Mouse (Mus musculus): ENCODE measurements around the gene Grid2. TPM values are rescaled to one million over a fixed set of nuclear protein-coding genes. Genes with fewer than 3 reads are reported as not detected.

Grid2 gene
- total and polyA plus RNA-seq, 3 experiments = not detected

GRCm38 (mm10) chr6:63733740-63734139 is 478.1 kb downstream of the Grid2 start:
- TF ChIP-seq RCOR1 (IDR thresholded peaks at IDR 0.05; ENCODE audit: low read depth, low read length) = no peak
- no peak for TF ChIP-seq POLR2A (IDR thresholded peaks at IDR 0.05; ENCODE audit: control insufficient read depth in 1 of 2, insufficient read depth in 1 of 2, low read depth in 1 of 2, low read length in 2 of 2, poor library complexity in 1 of 2)
- TF ChIP-seq ZKSCAN1 (IDR thresholded peaks at IDR 0.05; ENCODE audit: low read depth, low read length) = no peak
- no peak for TF ChIP-seq ETS1 (IDR thresholded peaks at IDR 0.05; ENCODE audit: low read depth, low read length)
- TF ChIP-seq BHLHE40 (IDR thresholded peaks at IDR 0.05; ENCODE audit: borderline replicate concordance, low read depth, low read length) = no peak
- no peak for TF ChIP-seq ELF1 (IDR thresholded peaks at IDR 0.05; ENCODE audit: low read depth, low read length)
- TF ChIP-seq HCFC1 (IDR thresholded peaks at IDR 0.05; ENCODE audit: low read depth, low read length) = no peak
- TF ChIP-seq E2F4 (IDR thresholded peaks at IDR 0.05; ENCODE audit: borderline replicate concordance, low read depth, low read length) = no peak
- no peak for TF ChIP-seq TCF12 (IDR thresholded peaks at IDR 0.05; ENCODE audit: low read depth, low read length)
- no peak for DNase-seq (ENCODE audit: low read depth, low spot score)
- no peaks in the 10 kb centered on the region for H3K36me3 ChIP-seq (ENCODE audit: control insufficient read depth in 1 of 2, insufficient read depth in 2 of 2, low read length in 2 of 2)
- H3K79me2 ChIP-seq (ENCODE audit: control insufficient read depth, insufficient read depth, low read length, poor library complexity) = no peaks in the 10 kb centered on the region
- no peak overlapping the region for H3K9ac ChIP-seq (ENCODE audit: control insufficient read depth, low read depth, low read length, poor library complexity, severe bottlenecking)
- H3K27ac ChIP-seq (ENCODE audit: control insufficient read depth, low read depth, low read length) = no peak overlapping the region
- no peak overlapping the region for H3K4me3 ChIP-seq (ENCODE audit: control insufficient read depth in 1 of 2, insufficient read depth in 1 of 2, low read depth in 2 of 2, low read length in 2 of 2)
- H3K9me3 ChIP-seq (replicated peaks; ENCODE audit: insufficient read depth, low read length) = no peaks in the 10 kb centered on the region
- no peaks in the 10 kb centered on the region for H3K4me1 ChIP-seq (ENCODE audit: control insufficient read depth in 1 of 2, insufficient read depth in 2 of 2, low read length in 2 of 2)
- no peaks in the 10 kb centered on the region for H3K27me3 ChIP-seq (ENCODE audit: control insufficient read depth in 1 of 2, insufficient read depth in 2 of 2, low read length in 2 of 2)

DNA sequence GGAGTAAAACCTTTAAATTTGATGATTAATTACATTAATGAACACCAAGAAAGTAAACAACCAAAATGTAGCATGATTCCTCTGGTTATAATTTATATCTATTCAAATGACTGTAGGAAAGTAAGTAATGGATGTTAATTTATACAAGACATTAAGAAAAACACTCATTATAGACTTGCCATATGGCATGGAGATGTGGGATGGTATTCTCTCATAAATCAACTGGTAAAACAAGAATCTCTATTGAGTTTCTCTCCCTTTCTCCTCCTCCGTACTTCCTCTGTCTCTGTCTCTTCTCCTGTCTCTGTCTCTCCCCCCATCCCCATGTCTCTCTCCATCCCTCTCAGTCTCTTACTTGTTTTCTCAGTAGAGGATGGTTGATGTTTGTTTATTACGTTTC is 506.9 kb downstream of the Grid2 start:
- no peaks in the 10 kb centered on the region for H3K79me2 ChIP-seq (ENCODE audit: control insufficient read depth, insufficient read depth, low read length, poor library complexity)
- no peak overlapping the region for H3K27ac ChIP-seq (ENCODE audit: control insufficient read depth, low read depth, low read length)
- no peaks in the 10 kb centered on the region for H3K36me3 ChIP-seq (ENCODE audit: control insufficient read depth in 1 of 2, insufficient read depth in 2 of 2, low read length in 2 of 2)
- H3K4me3 ChIP-seq (ENCODE audit: control insufficient read depth in 1 of 2, insufficient read depth in 1 of 2, low read depth in 2 of 2, low read length in 2 of 2) = no peak overlapping the region
- DNase-seq (ENCODE audit: low read depth, low spot score) = no peak
- H3K9ac ChIP-seq (ENCODE audit: control insufficient read depth, low read depth, low read length, poor library complexity, severe bottlenecking) = no peak overlapping the region
- H3K27me3 ChIP-seq (ENCODE audit: control insufficient read depth in 1 of 2, insufficient read depth in 2 of 2, low read length in 2 of 2) = no peaks in the 10 kb centered on the region
- H3K4me1 ChIP-seq (ENCODE audit: control insufficient read depth in 1 of 2, insufficient read depth in 2 of 2, low read length in 2 of 2) = no peaks in the 10 kb centered on the region
- TF ChIP-seq ZC3H11A (IDR thresholded peaks at IDR 0.05; ENCODE audit: low read depth, low read length) (no peak), CHD2 (IDR thresholded peaks at IDR 0.05; ENCODE audit: low read length) (no peak)
- no peaks in the 10 kb centered on the region for H3K9me3 ChIP-seq (replicated peaks; ENCODE audit: insufficient read depth, low read length)

- TF ChIP-seq MAFK (IDR thresholded peaks at IDR 0.05; ENCODE audit: borderline replicate concordance, low read depth, low read length) = no peak
- no peak for TF ChIP-seq ZNF384 (IDR thresholded peaks at IDR 0.05; ENCODE audit: low read depth, low read length)
- TF ChIP-seq ZKSCAN1 (IDR thresholded peaks at IDR 0.05; ENCODE audit: low read depth, low read length) = no peak
- no peaks in the 10 kb centered on the region for H3K27me3 ChIP-seq (ENCODE audit: control insufficient read depth in 1 of 2, insufficient read depth in 2 of 2, low read length in 2 of 2)
- no peaks in the 10 kb centered on the region for H3K4me1 ChIP-seq (ENCODE audit: control insufficient read depth in 1 of 2, insufficient read depth in 2 of 2, low read length in 2 of 2)
- H3K79me2 ChIP-seq (ENCODE audit: control insufficient read depth, insufficient read depth, low read length, poor library complexity) = no peaks in the 10 kb centered on the region
- no peaks in the 10 kb centered on the region for H3K36me3 ChIP-seq (ENCODE audit: control insufficient read depth in 1 of 2, insufficient read depth in 2 of 2, low read length in 2 of 2)
- H3K9ac ChIP-seq (ENCODE audit: control insufficient read depth, low read depth, low read length, poor library complexity, severe bottlenecking) = no peak overlapping the region
- no peak overlapping the region for H3K4me3 ChIP-seq (ENCODE audit: control insufficient read depth in 1 of 2, insufficient read depth in 1 of 2, low read depth in 2 of 2, low read length in 2 of 2)
- DNase-seq (ENCODE audit: low read depth, low spot score) = no peak
- no peaks in the 10 kb centered on the region for H3K9me3 ChIP-seq (replicated peaks; ENCODE audit: insufficient read depth, low read length)
- no peak overlapping the region for H3K27ac ChIP-seq (ENCODE audit: control insufficient read depth, low read depth, low read length)
Observed at GRCm38 (mm10) chr6:63794679-63795078, 539.0 kb downstream of the Grid2 start.

All from MEL (cell line).